In genomic region chr5:120531631-120532030, GRCm38 (mm10) we compare ENCODE assay signal across 42 mouse cellular contexts. TPM values are rescaled to one million over a fixed set of nuclear protein-coding genes. Genes with fewer than 3 reads are reported as not detected.
"Had no signal": no experiment of that assay in that cellular context is flagged by ENCODE, and none has a peak within 500 bp of the region (broad histone marks: within the 10 kb centered on the region; RNA-seq: fewer than 3 reads in every experiment).

No protein-coding gene starts in this region.

- H3K9me3 ChIP-seq: limb, embryonic 10.5 days; limb, embryonic 12.5 days; limb, embryonic 13.5 days; limb, embryonic 15.5 days; liver, embryonic 13.5 days; liver, embryonic 15.5 days; lung, embryonic 15.5 days; megakaryocyte, embryonic 14.5 days; midbrain, embryonic 10.5 days; midbrain, embryonic 12.5 days; midbrain, embryonic 13.5 days; midbrain, embryonic 15.5 days; neural tube, embryonic 12.5 days had no signal

- H3K27ac ChIP-seq: left cerebral cortex, adult 2 months; limb, embryonic 10.5 days; limb, embryonic 12.5 days; limb, embryonic 13.5 days; limb, embryonic 15.5 days; liver, embryonic 13.5 days; liver, embryonic 14.5 days; liver, embryonic 15.5 days; lung, embryonic 15.5 days; macrophage; midbrain, embryonic 10.5 days; midbrain, embryonic 12.5 days; midbrain, embryonic 13.5 days; midbrain, embryonic 15.5 days; neural tube, embryonic 12.5 days had no signal

- H3K36me3 ChIP-seq: limb, embryonic 12.5 days; limb, embryonic 13.5 days; lung, embryonic 15.5 days; midbrain, embryonic 12.5 days; midbrain, embryonic 13.5 days; midbrain, embryonic 15.5 days; neural tube, embryonic 12.5 days had no signal

- H3K4me3 ChIP-seq: left cerebral cortex, adult 2 months; limb, embryonic 10.5 days; limb, embryonic 12.5 days; limb, embryonic 13.5 days; limb, embryonic 15.5 days; liver, embryonic 13.5 days; liver, embryonic 15.5 days; lung, embryonic 15.5 days; megakaryocyte, embryonic 14.5 days; midbrain, embryonic 10.5 days; midbrain, embryonic 12.5 days; midbrain, embryonic 13.5 days; midbrain, embryonic 15.5 days; myocyte; neural tube, embryonic 12.5 days had no signal

- H3K9ac ChIP-seq: limb, embryonic 12.5 days; limb, embryonic 13.5 days; limb, embryonic 15.5 days; liver, embryonic 13.5 days; liver, embryonic 14.5 days; liver, embryonic 15.5 days; lung, embryonic 14.5 days; lung, embryonic 15.5 days; midbrain, embryonic 12.5 days; midbrain, embryonic 13.5 days; midbrain, embryonic 15.5 days; neural tube, embryonic 12.5 days had no signal

- DNase-seq: left cerebral cortex, postnatal 4 days; liver; liver, embryonic 13.5 days; lung, adult 18-20 months; lung, adult 2 months; lung, embryonic 14.5 days; lung, postnatal 10 days; lung, postnatal 14 days; lung, postnatal 36 days; lung, postnatal 4 days; midbrain, embryonic 14.5 days had no signal

- H3K4me1 ChIP-seq: liver, embryonic 15.5 days had no signal

- ATAC-seq: lung, postnatal 0 days; midbrain, embryonic 13.5 days; midbrain, embryonic 15.5 days; midbrain, embryonic 16.5 days had no signal

- H3K4me2 ChIP-seq: limb, embryonic 12.5 days; limb, embryonic 13.5 days; limb, embryonic 15.5 days; liver, embryonic 13.5 days; liver, embryonic 15.5 days; lung, embryonic 14.5 days; lung, embryonic 15.5 days; midbrain, embryonic 11.5 days; midbrain, embryonic 12.5 days; midbrain, embryonic 13.5 days; midbrain, embryonic 15.5 days; neural tube, embryonic 12.5 days had no signal

- H3K27me3 ChIP-seq: limb, embryonic 12.5 days; limb, embryonic 13.5 days; limb, embryonic 15.5 days; liver, embryonic 13.5 days; liver, embryonic 15.5 days; lung, embryonic 15.5 days; megakaryocyte, embryonic 14.5 days; midbrain, embryonic 12.5 days; midbrain, embryonic 13.5 days; midbrain, embryonic 15.5 days; neural tube, embryonic 12.5 days had no signal

RNA-seq across cellular contexts. Expression of gene Sds, which starts 55.3 kb away (rescaled TPM):
- total RNA-seq: left cerebral cortex, adult 18-20 months; left cerebral cortex, postnatal 10 days; left cerebral cortex, postnatal 14 days; left cerebral cortex, postnatal 36 days; left cerebral cortex, postnatal 4 days; megakaryocyte progenitor cell, adult 5-6 weeks; megakaryocyte, adult 5-6 weeks; megakaryocyte-erythroid progenitor cell, adult 5-6 weeks; midbrain, postnatal 0 days; monocyte, adult 5-6 weeks had no signal
- polyA plus RNA-seq: limb, embryonic 10.5 days; limb, embryonic 11.5 days; limb, embryonic 12.5 days; limb, embryonic 13.5 days; liver, embryonic 13.5 days; lung, embryonic 14.5 days; lung, embryonic 15.5 days; lung, embryonic 16.5 days; lung, postnatal 0 days; macrophage; midbrain, embryonic 10.5 days; midbrain, embryonic 11.5 days; midbrain, embryonic 12.5 days; midbrain, embryonic 15.5 days; midbrain, embryonic 16.5 days; myocyte; neural tube, embryonic 11.5 days; neural tube, embryonic 12.5 days had no signal
